Mouse (Mus musculus) liver, adult 2 months (tissue): ENCODE measurements at regions not wholly inside any gene's neighbourhood (a gene's known extent, or its start where the extent isn't known, plus 50 kb on each side); places are given as distances from the start of the nearest gene placed in this dataset.

ENCODE experiments used
- DNase-seq: peaks from one replicate; pipeline ENCODE4 v3.0.0-alpha.2; 2011; ENCODE audit warnings: low read depth, low spot score; ENCODE audit errors: extremely low read depth
- H3K27ac ChIP-seq: fragments of 200-500 bp; replicated peaks from 2 replicates; pipeline ENCODE4 v1.5.1; 2012; ENCODE audit warnings: low read depth, mild to moderate bottlenecking, control low read depth, inconsistent platforms, low read length; ENCODE audit not compliant: insufficient read depth
- H3K27me3 ChIP-seq: fragments of 200-500 bp; 2 replicates; pipeline ENCODE4 v1.6.1; 2012; ENCODE audit warnings: mild to moderate bottlenecking, moderate library complexity, low read length, inconsistent platforms; ENCODE audit not compliant: control insufficient read depth, insufficient read depth
- H3K36me3 ChIP-seq: fragments of 200-500 bp; 2 replicates; pipeline ENCODE4 v1.6.1; 2012; ENCODE audit warnings: low read length, inconsistent platforms; ENCODE audit not compliant: control insufficient read depth, insufficient read depth
- H3K4me1 ChIP-seq: fragments of 200-500 bp; 2 replicates; pipeline ENCODE4 v1.6.1; 2011; ENCODE audit warnings: low read length; ENCODE audit not compliant: control insufficient read depth, insufficient read depth
- H3K4me3 ChIP-seq: fragments of 200-500 bp; 2 replicates; pipeline ENCODE4 v1.5.1; 2011; ENCODE audit warnings: low read depth, mild to moderate bottlenecking, control low read depth, low read length, moderate library complexity; ENCODE audit not compliant: insufficient read depth
- H3K79me2 ChIP-seq: fragments of 200-500 bp; 2 replicates; pipeline ENCODE4 v1.6.1; 2012; ENCODE audit warnings: inconsistent platforms, mild to moderate bottlenecking, low read length, moderate library complexity; ENCODE audit not compliant: control insufficient read depth, insufficient read depth
- H3K9ac ChIP-seq: fragments of 200-500 bp; 2 replicates; pipeline ENCODE4 v1.6.1; 2012; ENCODE audit warnings: low read depth, mild to moderate bottlenecking, control low read depth, inconsistent platforms, low read length
- CTCF ChIP-seq: fragments of 200-500 bp; IDR thresholded peaks from 2 replicates; pipeline ENCODE4 v1.5.1; 2011; ENCODE audit warnings: low read depth, low read length, control low read depth
- POLR2A ChIP-seq: fragments of 200-500 bp; IDR thresholded peaks from 2 replicates; pipeline ENCODE4 v1.6.1; 2011; ENCODE audit warnings: low read length, control low read depth; ENCODE audit not compliant: insufficient read depth; ENCODE audit errors: extremely low read depth
- WGBS: fragments of 180-500 bp; shearing (Covaris S2); methylation state at CpG from one replicate; pipeline ENCODE4 v1.1.7; 2018; 5-methylcytosine and 5-hydroxymethylcytosine counted together

DNA sequence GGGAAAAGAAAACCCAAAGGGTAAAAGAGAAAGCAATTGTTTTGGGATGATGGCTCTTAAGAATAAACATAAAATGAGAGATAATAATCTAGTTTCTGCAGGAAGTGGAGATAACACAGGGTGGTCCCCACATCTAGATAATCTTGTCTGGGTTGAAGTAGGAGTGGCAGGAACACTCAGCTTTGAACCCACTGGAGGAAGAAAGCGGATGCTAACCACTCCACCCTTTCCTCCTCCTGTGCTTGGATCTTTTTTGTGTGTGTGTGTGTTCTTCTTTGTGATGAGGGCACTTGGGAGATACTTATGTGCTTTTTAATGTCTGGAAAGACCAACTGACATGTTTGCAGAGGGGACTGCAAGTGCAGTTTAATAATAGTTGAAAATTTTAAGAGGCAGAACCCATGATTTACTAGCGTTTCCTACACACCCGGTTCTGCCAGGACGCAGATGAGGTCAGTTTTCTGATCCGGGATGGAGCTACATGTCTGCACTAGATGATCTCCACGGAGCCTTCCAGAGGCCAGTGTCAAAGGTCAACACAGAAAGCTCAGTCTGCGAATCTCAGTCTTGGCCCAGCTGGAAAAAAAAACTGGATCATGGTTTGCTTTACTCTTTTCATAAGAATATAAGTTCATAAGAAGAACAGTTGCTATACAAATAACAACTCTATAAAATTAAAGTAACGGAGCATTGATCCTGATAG lies 82.7 kb downstream of the Gm13691 start:
- H3K9ac ChIP-seq: no peak overlapping the region
- H3K79me2 ChIP-seq: no peaks in the 10 kb centered on the region
- DNase-seq: no peak
- no peak overlapping the region for H3K27ac ChIP-seq
- H3K4me3 ChIP-seq: no peak overlapping the region
- TF ChIP-seq CTCF (no peak), POLR2A (no peak)
- no peaks in the 10 kb centered on the region for H3K36me3 ChIP-seq
- WGBS: 68% methylated on average over 8 of the region's 8 CpGs
- H3K4me1 ChIP-seq: no peaks in the 10 kb centered on the region
- H3K27me3 ChIP-seq: no peaks in the 10 kb centered on the region

DNA sequence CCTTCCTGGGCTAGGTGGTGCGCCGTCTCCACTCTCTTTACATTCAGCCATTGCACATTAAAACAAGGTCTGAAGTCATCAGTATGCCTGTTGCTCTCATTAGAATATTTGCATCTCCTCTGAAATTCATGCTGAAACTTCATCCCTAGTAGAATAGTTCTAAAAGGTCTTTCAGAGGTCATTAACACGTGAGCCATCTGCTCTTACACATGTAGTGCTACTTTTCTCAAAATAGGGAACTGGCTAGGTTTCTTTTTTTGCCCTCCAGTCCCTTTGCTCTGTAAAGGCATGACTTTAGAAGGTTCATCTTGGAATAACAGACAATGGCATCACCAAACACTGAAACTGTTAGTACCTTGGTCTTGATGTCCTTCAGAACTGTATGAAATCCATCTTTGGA lies 85.6 kb downstream of the Gm13691 start:
- Histone ChIP-seq H3K9ac (no peak overlapping the region), H3K36me3 (no peaks in the 10 kb centered on the region), H3K27me3 (no peaks in the 10 kb centered on the region), H3K4me1 (no peaks in the 10 kb centered on the region), H3K27ac (no peak overlapping the region), H3K4me3 (no peak overlapping the region), H3K79me2 (no peaks in the 10 kb centered on the region)
- DNase-seq: no peak
- WGBS: 89% methylated on average over 3 of the region's 3 CpGs
- no peak for TF ChIP-seq POLR2A
- no peak for TF ChIP-seq CTCF

DNA sequence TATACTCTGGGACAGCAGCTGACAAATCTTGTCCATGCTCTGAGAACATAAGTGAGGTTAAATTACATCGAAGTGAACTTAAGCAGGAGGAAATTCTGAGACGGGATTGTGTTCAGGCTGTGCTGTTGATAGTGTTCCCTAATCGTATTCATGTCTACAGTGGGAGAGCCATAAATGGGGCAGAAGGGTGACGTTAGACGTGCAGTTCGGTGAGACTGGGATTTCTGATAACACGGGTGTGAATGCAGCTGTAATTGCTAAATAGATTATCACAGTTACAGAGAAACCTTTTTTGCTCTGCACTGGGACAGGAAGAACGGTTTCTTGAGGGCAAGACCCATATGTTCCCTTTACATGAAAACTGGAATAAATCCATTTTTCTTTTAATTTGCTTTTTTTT lies 88.9 kb downstream of the Gm13691 start:
- TF ChIP-seq POLR2A: no peak
- TF ChIP-seq CTCF: no peak
- H3K4me1 ChIP-seq: no peaks in the 10 kb centered on the region
- H3K27ac ChIP-seq: no peak overlapping the region
- no peaks in the 10 kb centered on the region for H3K27me3 ChIP-seq
- H3K4me3 ChIP-seq: no peak overlapping the region
- no peak overlapping the region for H3K9ac ChIP-seq
- no peaks in the 10 kb centered on the region for H3K79me2 ChIP-seq
- H3K36me3 ChIP-seq: no peaks in the 10 kb centered on the region
- 83% methylated on average over 8 of the region's 8 CpGs for WGBS
- DNase-seq: no peak

DNA sequence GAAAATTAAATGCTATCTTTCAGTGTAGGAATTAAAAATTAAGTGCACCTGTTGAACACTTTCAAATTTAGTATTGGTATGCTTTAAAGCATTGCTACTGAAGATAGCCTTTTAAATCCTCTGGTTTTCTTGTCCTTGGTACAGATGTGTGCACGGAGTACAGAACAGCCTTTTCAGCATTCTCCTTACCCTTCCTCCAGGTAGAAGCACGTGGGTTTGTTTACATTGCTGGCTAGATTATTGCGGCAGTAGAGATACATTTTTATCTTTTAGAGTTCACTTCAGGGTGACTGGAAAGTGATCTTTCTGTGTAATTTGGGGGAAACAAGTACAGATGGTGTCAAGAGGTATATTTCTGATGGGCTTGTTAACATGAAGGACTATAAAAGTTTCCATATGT lies 89.9 kb downstream of the Gm13691 start:
- H3K36me3 ChIP-seq: no peaks in the 10 kb centered on the region
- H3K9ac ChIP-seq: no peak overlapping the region
- TF ChIP-seq POLR2A (no peak), CTCF (no peak)
- H3K79me2 ChIP-seq: no peaks in the 10 kb centered on the region
- no peaks in the 10 kb centered on the region for H3K27me3 ChIP-seq
- DNase-seq: no peak
- H3K4me3 ChIP-seq: no peak overlapping the region
- H3K27ac ChIP-seq: no peak overlapping the region
- 33% methylated on average over 3 of the region's 3 CpGs for WGBS
- no peaks in the 10 kb centered on the region for H3K4me1 ChIP-seq

DNA sequence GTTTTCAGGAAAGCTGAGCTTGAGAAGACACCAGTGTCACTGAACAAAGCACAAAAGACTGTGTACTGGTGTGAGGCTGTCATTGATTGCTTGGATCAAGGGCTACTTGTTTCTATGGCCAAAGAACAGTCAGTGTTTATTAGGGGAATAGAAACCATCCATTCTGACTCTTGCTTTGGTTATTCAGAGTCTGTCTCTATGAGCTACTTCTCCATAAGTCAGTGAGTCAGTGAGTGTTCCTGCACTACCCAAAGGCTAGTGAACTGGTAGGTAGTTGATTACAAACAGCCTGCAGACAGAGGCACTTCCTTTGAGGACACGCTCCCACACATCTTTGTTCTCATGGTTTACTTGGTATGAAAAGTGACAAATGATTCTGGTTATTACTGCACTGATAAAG lies 104.4 kb downstream of the Gm13691 start:
- H3K27ac ChIP-seq: no peak overlapping the region
- 95% methylated on average over 1 of the region's 1 CpGs for WGBS
- H3K36me3 ChIP-seq: no peaks in the 10 kb centered on the region
- no peak overlapping the region for H3K4me3 ChIP-seq
- TF ChIP-seq CTCF (no peak), POLR2A (no peak)
- H3K79me2 ChIP-seq: no peaks in the 10 kb centered on the region
- DNase-seq: no peak
- H3K4me1 ChIP-seq: no peaks in the 10 kb centered on the region
- H3K9ac ChIP-seq: no peak overlapping the region
- H3K27me3 ChIP-seq: no peaks in the 10 kb centered on the region

DNA sequence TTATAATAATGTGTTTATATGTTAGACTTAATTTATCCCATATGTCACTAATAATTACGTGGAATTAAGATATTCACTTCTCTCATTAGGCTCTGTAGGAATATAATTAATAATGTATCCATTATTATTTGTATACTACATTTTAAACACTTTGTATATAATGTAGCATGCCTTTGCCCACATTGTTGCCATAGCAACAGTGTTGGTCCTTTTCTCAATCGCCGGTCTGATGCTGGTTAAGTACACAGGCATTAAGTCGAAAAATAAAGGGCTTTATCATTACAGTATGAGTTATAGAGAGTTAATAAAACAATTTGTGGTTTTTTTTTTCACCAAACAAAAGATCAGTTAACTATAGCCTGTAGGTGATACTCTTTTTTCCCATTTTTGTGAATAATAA lies 108.4 kb downstream of the Gm13691 start:
- H3K27me3 ChIP-seq: no peaks in the 10 kb centered on the region
- DNase-seq: no peak
- H3K36me3 ChIP-seq: no peaks in the 10 kb centered on the region
- 90% methylated on average over 4 of the region's 4 CpGs for WGBS
- no peak overlapping the region for H3K4me3 ChIP-seq
- H3K9ac ChIP-seq: no peak overlapping the region
- no peak for TF ChIP-seq POLR2A
- TF ChIP-seq CTCF: no peak
- no peaks in the 10 kb centered on the region for H3K79me2 ChIP-seq
- H3K27ac ChIP-seq: no peak overlapping the region
- H3K4me1 ChIP-seq: no peaks in the 10 kb centered on the region
